Mouse (Mus musculus) testis, adult 2 months (tissue): ENCODE data around the gene Bcl3.

Experiments used
- CTCF ChIP-seq: fragments of 200-500 bp; IDR thresholded peaks from 2 replicates; pipeline ENCODE4 v1.5.1; 2012; ENCODE audit warnings: low read depth, mild to moderate bottlenecking, inconsistent platforms, low read length, moderate library complexity; ENCODE audit not compliant: control insufficient read depth, insufficient read depth, insufficient replicate concordance
- POLR2A ChIP-seq: fragments of 200-500 bp; IDR thresholded peaks from 2 replicates; pipeline ENCODE4 v1.6.1; 2012; ENCODE audit warnings: low read depth, mild to moderate bottlenecking, inconsistent platforms, low read length, moderate library complexity; ENCODE audit not compliant: control insufficient read depth

DNA sequence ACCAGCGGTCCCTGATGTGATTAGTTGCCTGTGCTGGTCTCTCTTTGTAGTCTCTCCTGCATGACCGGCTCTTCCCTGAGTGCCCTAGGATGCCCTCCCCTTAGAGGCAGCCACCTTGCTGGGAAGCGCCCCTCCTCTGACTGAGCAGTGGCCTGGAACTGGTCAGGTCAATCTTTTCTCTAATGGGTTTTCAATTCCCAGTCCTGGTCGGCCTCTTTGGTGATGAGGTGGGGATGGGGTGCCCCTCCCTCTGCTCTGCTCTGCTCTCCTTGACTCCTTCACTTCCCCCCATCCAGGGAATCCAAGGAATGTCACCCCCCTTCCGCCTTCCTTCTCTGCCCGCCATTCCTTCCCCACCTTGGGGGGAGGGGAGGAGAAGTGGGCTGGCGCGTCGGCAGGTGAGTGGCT, 51.6 kb downstream of the Bcl3 start, which contains the start of gene Bcam:
- TF ChIP-seq CTCF (no peak), POLR2A (no peak)
